Mouse (Mus musculus) kidney, adult 2 months (tissue): Measurements from ENCODE around the gene Irgc1.

ENCODE experiments used
- CTCF ChIP-seq: fragments of 200-500 bp; conservative IDR thresholded peaks from 2 replicates; pipeline ENCODE4 v1.5.1; 2011; ENCODE audit warnings: low read depth, mild to moderate bottlenecking, control low read depth, low read length, moderate library complexity, mixed read lengths; ENCODE audit not compliant: insufficient read depth, insufficient read length
- POLR2A ChIP-seq: fragments of 200-500 bp; IDR thresholded peaks from one replicate; pipeline ENCODE4 v1.6.1; 2011; ENCODE audit warnings: low read depth, low read length, control low read depth

GRCm38 (mm10) chr7:24478911-24479310 is 26.8 kb upstream of the Irgc1 start:
- no peak for TF ChIP-seq POLR2A
- no peak for TF ChIP-seq CTCF
